Mouse (Mus musculus) forebrain, embryonic 11.5 days (tissue): ENCODE results near the gene Zfp518b. TPM values are rescaled to one million over a fixed set of nuclear protein-coding genes. Genes with fewer than 3 reads are reported as not detected.

Experiments
- ATAC-seq: fragments of 200-750 bp; cut with Nextera tagmentation; replicated peaks from 2 replicates; pipeline ENCODE4 v1.8.0; 2017; ENCODE audit warnings: moderate TSS enrichment; ENCODE audit not compliant: low FRiP score
- DNase-seq: peaks from one replicate; pipeline ENCODE4 v3.0.0-alpha.2; 2017; ENCODE audit warnings: low spot score
- H3K27ac ChIP-seq: fragments of 300-500 bp; sonication (generic); 2 replicates; pipeline ENCODE4 v1.5.1; 2014; ENCODE audit warnings: low read depth, low read length
- H3K27me3 ChIP-seq: fragments of 300-500 bp; sonication (generic); 2 replicates; pipeline ENCODE4 v1.6.1; 2014; ENCODE audit warnings: mild to moderate bottlenecking, low read length, mixed read lengths; ENCODE audit not compliant: control insufficient read depth, insufficient read depth
- H3K36me3 ChIP-seq: fragments of 300-500 bp; sonication (generic); 2 replicates; pipeline ENCODE4 v1.6.1; 2014; ENCODE audit warnings: mild to moderate bottlenecking, low read length, moderate library complexity, mixed read lengths; ENCODE audit not compliant: control insufficient read depth, insufficient read depth
- H3K4me1 ChIP-seq: fragments of 300-500 bp; sonication (generic); replicated peaks from 2 replicates; pipeline ENCODE4 v1.6.1; 2014; ENCODE audit warnings: low read length, mixed read lengths; ENCODE audit not compliant: control insufficient read depth, insufficient read depth
- H3K4me2 ChIP-seq: fragments of 300-500 bp; sonication (generic); 2 replicates; pipeline ENCODE4 v1.6.1; 2014; ENCODE audit warnings: low read depth, mild to moderate bottlenecking, low read length, moderate library complexity, mixed read lengths; ENCODE audit not compliant: severe bottlenecking
- H3K4me3 ChIP-seq: fragments of 300-500 bp; sonication (generic); 2 replicates; pipeline ENCODE4 v1.5.1; 2014; ENCODE audit warnings: low read depth, low read length
- H3K9ac ChIP-seq: fragments of 300-500 bp; sonication (generic); 2 replicates; pipeline ENCODE4 v1.6.1; 2014; ENCODE audit warnings: low read length
- H3K9me3 ChIP-seq: fragments of 300-500 bp; sonication (generic); 2 replicates; pipeline ENCODE4 v1.6.1; 2016; ENCODE audit warnings: low read length, mixed read lengths; ENCODE audit not compliant: control insufficient read depth
- WGBS: fragments of 180-500 bp; shearing (Covaris S2); extraction: QIAGEN DNeasy Blood & Tissue Kit; methylation state at CpG from one replicate; pipeline ENCODE4 v1.1.7; 2014; 5-methylcytosine and 5-hydroxymethylcytosine counted together
- polyA plus RNA-seq: library from polyadenylated mRNA; unstranded; fragments of >200 nt; fragmentation: Nextera tagmentation; extraction: Ambion mirVana; gene quantifications from 2 replicates; pipeline ENCODE4 v1.2.1, GENCODE M21; 2014

The Zfp518b gene
- 40.9 and 41.4 TPM in 2 replicates for polyA plus RNA-seq

- Histone ChIP-seq H3K27ac (peak within 1 kb of the TSS; percentile 88), H3K9me3 (no peaks in the 10 kb centered on the region), H3K4me3 (peak within 1 kb of the TSS; percentile 73), H3K36me3 (peaks cover 27% of the 10 kb centered on the region), H3K4me1 (0 out of 2 replicates have a peak, but pooled peaks cover 3% of the 10 kb centered on the region), H3K27me3 (no peaks in the 10 kb centered on the region), H3K4me2 (peak within 1 kb of the TSS; percentile 66), H3K9ac (peak within 1 kb of the TSS; percentile 92)
- DNase-seq (peak; percentile 90), ATAC-seq (peak; percentile 94)
- WGBS: under 1% methylated on average over 89 of the region's 89 CpGs
These were observed at the start of gene Zfp518b for GRCm38 (mm10) chr5:38684164-38684911. Zfp518b (minus strand) TSS chr5:38684826.

- no peaks in the 10 kb centered on the region for H3K27me3 ChIP-seq
- H3K9me3 ChIP-seq: no peaks in the 10 kb centered on the region
- no peak overlapping the region for H3K4me3 ChIP-seq
- ATAC-seq: no peak
- 78% methylated on average over 11 of the region's 11 CpGs for WGBS
- H3K4me2 ChIP-seq: no peak overlapping the region
- H3K36me3 ChIP-seq: no peaks in the 10 kb centered on the region
- H3K27ac ChIP-seq: no peak overlapping the region
- no peak for DNase-seq
- H3K9ac ChIP-seq: no peak overlapping the region
- H3K4me1 ChIP-seq: no peaks in the 10 kb centered on the region
These were observed 24.4 kb upstream of the Zfp518b start for GRCm38 (mm10) chr5:38708940-38709581.

DNA sequence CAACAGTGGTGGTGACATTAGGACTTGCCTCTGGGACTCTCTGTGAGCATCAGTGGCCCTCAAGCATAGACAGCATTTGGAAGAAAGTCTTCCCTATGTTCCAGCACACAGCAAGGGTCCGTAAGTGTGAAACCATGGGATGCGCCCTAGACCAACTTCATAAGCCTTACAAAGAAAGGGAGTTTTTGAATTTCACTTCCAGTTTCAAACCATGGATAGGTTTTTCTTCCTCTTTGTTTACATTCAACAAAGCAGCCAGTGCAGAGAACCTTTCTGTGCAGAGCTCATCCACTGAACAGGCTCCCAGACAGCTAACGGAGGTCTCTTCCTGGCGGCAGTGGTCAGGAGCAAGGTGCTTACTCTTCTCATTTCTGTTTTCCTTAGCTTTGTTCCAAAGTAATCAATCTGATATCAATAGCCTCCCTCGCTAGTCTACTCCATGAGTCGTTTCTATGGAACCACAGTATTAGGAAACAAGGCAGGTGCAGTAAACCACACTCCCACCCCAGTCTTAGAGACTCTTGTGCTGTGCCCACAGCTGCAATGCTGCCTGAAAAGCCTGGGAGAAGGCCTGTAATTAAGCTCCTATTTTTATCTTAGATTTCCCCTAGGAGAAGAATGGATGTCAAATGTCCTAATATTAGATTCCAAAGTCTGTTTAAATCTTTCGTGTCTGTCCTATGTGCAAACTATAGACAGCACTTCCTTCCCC, 22.9 kb upstream of the Zfp518b start:
- no peak overlapping the region for H3K4me3 ChIP-seq
- no peak overlapping the region for H3K4me2 ChIP-seq
- no peak overlapping the region for H3K9ac ChIP-seq
- H3K4me1 ChIP-seq: no peaks in the 10 kb centered on the region
- ATAC-seq (no peak), DNase-seq (no peak)
- 81% methylated on average over 7 of the region's 7 CpGs for WGBS
- no peaks in the 10 kb centered on the region for H3K27me3 ChIP-seq
- no peak overlapping the region for H3K27ac ChIP-seq
- no peaks in the 10 kb centered on the region for H3K9me3 ChIP-seq
- no peaks in the 10 kb centered on the region for H3K36me3 ChIP-seq

DNA sequence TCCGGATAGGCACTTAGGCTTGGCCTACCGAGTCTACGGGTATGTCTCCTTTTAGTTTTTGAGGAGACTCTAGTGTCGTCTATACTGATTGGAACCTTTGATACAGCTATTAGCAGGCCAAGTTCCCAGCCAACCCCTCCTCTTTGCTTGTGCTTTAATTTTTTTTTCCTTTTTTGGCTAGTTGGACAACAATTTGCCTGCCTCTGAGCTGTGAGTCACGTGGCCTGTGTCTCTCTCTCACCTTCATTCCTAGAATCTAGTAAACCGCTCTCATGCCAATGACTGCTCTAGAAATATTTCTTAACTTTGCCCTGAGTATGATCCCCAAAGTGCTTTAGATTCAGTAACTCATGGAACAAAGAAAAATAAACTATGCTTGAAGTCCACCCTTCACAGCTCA, 18.3 kb upstream of the Zfp518b start:
- DNase-seq (no peak), ATAC-seq (no peak)
- no peaks in the 10 kb centered on the region for H3K4me1 ChIP-seq
- H3K9ac ChIP-seq: no peak overlapping the region
- no peaks in the 10 kb centered on the region for H3K36me3 ChIP-seq
- H3K27me3 ChIP-seq: no peaks in the 10 kb centered on the region
- H3K9me3 ChIP-seq: no peaks in the 10 kb centered on the region
- no peak overlapping the region for H3K4me3 ChIP-seq
- no peak overlapping the region for H3K4me2 ChIP-seq
- 85% methylated on average over 6 of the region's 6 CpGs for WGBS
- no peak overlapping the region for H3K27ac ChIP-seq

- no peaks in the 10 kb centered on the region for H3K27me3 ChIP-seq
- no peak overlapping the region for H3K9ac ChIP-seq
- no peaks in the 10 kb centered on the region for H3K9me3 ChIP-seq
- no peak overlapping the region for H3K27ac ChIP-seq
- H3K4me2 ChIP-seq: no peak overlapping the region
- DNase-seq (no peak), ATAC-seq (no peak)
- no peaks in the 10 kb centered on the region for H3K4me1 ChIP-seq
- no peak overlapping the region for H3K4me3 ChIP-seq
- WGBS: 75% methylated on average over 2 of the region's 2 CpGs
- no peaks in the 10 kb centered on the region for H3K36me3 ChIP-seq
These were observed 17.5 kb upstream of the Zfp518b start for GRCm38 (mm10) chr5:38702091-38702490.

DNA sequence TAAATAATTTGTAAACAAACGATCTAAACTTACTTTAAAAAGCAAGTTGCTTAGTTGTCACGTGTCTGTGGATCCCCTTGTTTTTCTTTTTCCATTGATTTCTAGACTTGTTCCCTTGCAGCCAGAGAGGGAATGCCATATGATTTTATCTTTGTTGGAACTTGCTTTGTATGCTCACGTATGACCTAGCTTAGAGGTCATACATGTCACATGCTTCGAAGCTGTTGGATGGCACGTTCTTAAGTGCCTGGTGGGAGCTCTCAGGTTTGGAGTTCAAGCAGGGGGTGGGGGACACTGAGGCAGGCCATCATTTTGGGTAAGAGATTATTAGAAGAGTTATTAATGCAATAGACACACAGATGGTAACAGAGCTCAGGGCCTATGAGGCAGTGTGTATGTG, 13.8 kb upstream of the Zfp518b start:
- no peak overlapping the region for H3K4me2 ChIP-seq
- H3K4me1 ChIP-seq: no peaks in the 10 kb centered on the region
- no peak overlapping the region for H3K27ac ChIP-seq
- H3K4me3 ChIP-seq: no peak overlapping the region
- H3K9ac ChIP-seq: no peak overlapping the region
- no peaks in the 10 kb centered on the region for H3K36me3 ChIP-seq
- no peaks in the 10 kb centered on the region for H3K9me3 ChIP-seq
- WGBS: 69% methylated on average over 5 of the region's 5 CpGs
- H3K27me3 ChIP-seq: no peaks in the 10 kb centered on the region
- no peak for ATAC-seq
- DNase-seq: no peak

DNA sequence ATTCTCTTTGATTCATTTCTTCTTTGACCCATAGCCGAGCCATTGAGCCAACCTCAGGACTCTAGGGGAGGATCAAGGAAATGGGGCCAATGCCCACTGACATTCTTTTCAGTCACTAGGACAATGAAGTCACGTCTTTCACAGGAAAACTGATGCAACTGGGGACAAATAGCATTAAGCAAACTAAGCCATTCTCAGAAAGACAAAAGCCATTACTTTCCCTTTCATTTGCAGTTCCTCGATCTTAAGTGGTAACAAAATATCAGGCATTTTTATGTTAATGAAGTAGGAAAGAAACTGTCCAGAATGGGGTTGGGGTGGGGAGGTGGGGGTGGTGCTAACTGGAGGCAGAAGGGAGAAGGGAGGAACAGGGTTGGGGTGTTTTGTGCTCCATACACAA, 13.4 kb upstream of the Zfp518b start:
- Histone ChIP-seq H3K36me3 (no peaks in the 10 kb centered on the region), H3K9me3 (no peaks in the 10 kb centered on the region), H3K4me1 (no peaks in the 10 kb centered on the region), H3K4me3 (no peak overlapping the region), H3K9ac (no peak overlapping the region), H3K27me3 (no peaks in the 10 kb centered on the region), H3K4me2 (no peak overlapping the region), H3K27ac (no peak overlapping the region)
- DNase-seq: no peak
- no peak for ATAC-seq
- WGBS: 21% methylated on average over 3 of the region's 3 CpGs

- Histone ChIP-seq H3K4me2 (no peak overlapping the region), H3K9ac (no peak overlapping the region), H3K36me3 (no peaks in the 10 kb centered on the region), H3K4me1 (no peaks in the 10 kb centered on the region), H3K4me3 (no peak overlapping the region), H3K27me3 (no peaks in the 10 kb centered on the region), H3K9me3 (no peaks in the 10 kb centered on the region), H3K27ac (no peak overlapping the region)
- DNase-seq: no peak
- ATAC-seq: no peak
- WGBS: 74% methylated on average over 8 of the region's 8 CpGs
These were observed 12.2 kb upstream of the Zfp518b start for GRCm38 (mm10) chr5:38696616-38697375.
